Mouse (Mus musculus): Measurements from ENCODE around the gene Evi5.
A peak's percentile ranks its signal among the peaks of the same experiment; 100 is the strongest.
"Not testable (repeated sequence)": the region's sequence is repeated elsewhere in the genome, so short reads cannot be mapped to it uniquely, and the experiment has no call there.

GRCm38 (mm10) chr5:107891515-107891914 lies 16.6 kb upstream of the Evi5 start:
- peak; percentile 9; the same call in 1 of the 2 replicates for TF ChIP-seq CTCF (IDR thresholded peaks at IDR 0.05; ENCODE audit: insufficient read depth, low read length)
- TF ChIP-seq POLR2A (IDR thresholded peaks at IDR 0.05; ENCODE audit: borderline replicate concordance, extremely low read depth, low read depth, low read length), result not testable (repeated sequence)
